Mouse (Mus musculus) lung, embryonic 16.5 days (tissue): ENCODE results near the gene Prdm4. TPM values are rescaled to one million over a fixed set of nuclear protein-coding genes. Genes with fewer than 3 reads are reported as not detected.

ENCODE experiments used
- ATAC-seq: fragments of 200-750 bp; cut with Nextera tagmentation; 2 replicates; pipeline ENCODE4 v1.8.0; 2017; ENCODE audit warnings: low read depth, mild to moderate bottlenecking, moderate library complexity
- H3K27ac ChIP-seq: fragments of 300-500 bp; sonication (generic); 2 replicates; pipeline ENCODE4 v1.5.1; 2014; ENCODE audit warnings: mild to moderate bottlenecking, control low read depth, low read length
- H3K27me3 ChIP-seq: fragments of 300-500 bp; sonication (generic); 2 replicates; pipeline ENCODE4 v1.6.1; 2014; ENCODE audit warnings: low read depth, low read length, mixed read lengths; ENCODE audit not compliant: control insufficient read depth, insufficient read depth
- H3K36me3 ChIP-seq: fragments of 300-500 bp; sonication (generic); 2 replicates; pipeline ENCODE4 v1.6.1; 2014; ENCODE audit warnings: low read length; ENCODE audit not compliant: control insufficient read depth, insufficient read depth
- H3K4me1 ChIP-seq: fragments of 300-500 bp; sonication (generic); replicated peaks from 2 replicates; pipeline ENCODE4 v1.6.1; 2014; ENCODE audit warnings: low read length, mixed read lengths; ENCODE audit not compliant: control insufficient read depth, insufficient read depth
- H3K4me2 ChIP-seq: fragments of 300-500 bp; sonication (generic); 2 replicates; pipeline ENCODE4 v1.6.1; 2014; ENCODE audit warnings: low read depth, low read length, control low read depth
- H3K4me3 ChIP-seq: fragments of 300-500 bp; sonication (generic); 2 replicates; pipeline ENCODE4 v1.5.1; 2014; ENCODE audit warnings: mild to moderate bottlenecking, low read length, control low read depth
- H3K9ac ChIP-seq: fragments of 300-500 bp; sonication (generic); 2 replicates; pipeline ENCODE4 v1.6.1; 2014; ENCODE audit warnings: low read length, control low read depth
- H3K9me3 ChIP-seq: fragments of 300-500 bp; sonication (generic); 2 replicates; pipeline ENCODE4 v1.6.1; 2016; ENCODE audit warnings: low read length; ENCODE audit not compliant: control insufficient read depth
- WGBS: fragments of 180-500 bp; shearing (Covaris S2); extraction: QIAGEN DNeasy Blood & Tissue Kit; methylation state at CpG from one replicate; pipeline ENCODE4 v1.1.7; 2014; 5-methylcytosine and 5-hydroxymethylcytosine counted together
- polyA plus RNA-seq: library from polyadenylated mRNA; unstranded; fragments of >200 nt; fragmentation: Nextera tagmentation; extraction: Ambion mirVana; gene quantifications from 2 replicates; pipeline ENCODE4 v1.2.1, GENCODE M21; 2015

The Prdm4 gene
- 11.1 and 11.5 TPM in 2 replicates for polyA plus RNA-seq

DNA sequence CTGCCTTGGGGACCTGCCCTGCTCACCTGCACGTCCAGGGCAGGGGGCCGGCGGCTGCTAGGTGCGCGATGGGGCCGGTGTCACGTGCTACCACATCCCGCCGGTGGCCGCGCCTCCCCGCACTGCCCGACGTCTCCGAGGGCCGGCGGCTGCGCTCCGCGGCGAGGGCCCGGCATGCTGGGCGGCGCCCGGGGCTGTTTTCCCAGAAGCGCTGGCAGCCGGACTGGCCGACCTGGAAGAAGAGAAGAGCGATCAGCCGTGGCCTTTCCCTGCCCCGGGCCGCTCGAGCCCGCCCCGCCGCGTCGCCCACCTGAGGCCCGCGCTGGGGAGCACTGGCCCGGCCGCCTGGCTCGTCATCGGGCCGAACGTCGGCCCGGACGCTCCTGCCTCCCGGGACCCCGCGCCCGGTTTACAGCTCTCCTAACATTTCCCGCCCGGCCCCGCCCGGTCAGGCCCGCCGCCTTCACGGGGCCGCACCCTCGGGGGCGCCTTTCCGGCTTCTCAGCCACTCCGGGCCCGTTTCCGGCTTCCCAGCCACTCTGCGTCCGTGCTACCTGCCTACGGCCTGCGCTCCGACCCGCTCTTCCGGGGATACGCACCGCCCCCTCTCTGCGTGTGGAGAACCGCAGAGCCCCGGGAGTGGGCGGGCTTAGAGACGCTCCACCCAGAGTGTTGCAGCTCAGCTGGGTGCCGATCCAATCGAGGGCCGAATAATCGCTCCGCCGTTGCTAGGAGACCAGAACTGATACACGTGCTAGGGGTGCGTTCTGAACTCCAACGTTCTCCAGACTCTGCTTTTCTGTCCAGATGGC is at the start of gene Prdm4:
Gene Prdm4 (minus strand): TSS at position 645 of the 812 bp plus-strand sequence.
- peaks cover 13% of the 10 kb centered on the region for H3K36me3 ChIP-seq
- H3K9ac ChIP-seq = peak within 1 kb of the TSS; percentile 89
- no peaks in the 10 kb centered on the region for H3K9me3 ChIP-seq
- ATAC-seq = peak; percentile 100
- WGBS = under 1% methylated on average over 88 of the region's 90 CpGs
- peak within 1 kb of the TSS; percentile 83 for H3K4me2 ChIP-seq
- no peaks in the 10 kb centered on the region for H3K27me3 ChIP-seq
- H3K27ac ChIP-seq = peak within 1 kb of the TSS; percentile 86
- H3K4me3 ChIP-seq = peak within 1 kb of the TSS; percentile 90
- H3K4me1 ChIP-seq = peaks cover 9% of the 10 kb centered on the region

DNA sequence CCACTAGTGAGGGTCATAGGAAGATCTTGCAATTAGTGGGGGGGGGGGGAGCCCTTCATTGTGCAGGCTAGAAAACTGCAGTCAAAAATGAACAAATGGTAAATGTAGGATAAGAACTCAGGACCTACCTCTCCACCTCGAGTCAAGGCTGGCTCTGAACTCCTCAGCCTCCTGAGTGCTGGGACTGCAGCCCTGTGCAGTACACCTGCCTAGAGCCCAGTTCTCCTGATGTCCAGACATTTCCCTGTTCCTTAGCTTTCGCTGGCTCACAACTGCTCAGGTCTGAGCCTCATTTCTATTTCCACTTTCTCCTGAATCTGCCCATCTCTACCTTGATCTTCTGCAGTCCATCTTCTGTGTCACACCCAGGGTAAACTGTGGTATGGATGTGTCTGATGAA is 49.5 kb upstream of the Prdm4 start:
- H3K27ac ChIP-seq = no peak overlapping the region
- H3K4me1 ChIP-seq = no peaks in the 10 kb centered on the region
- WGBS = 45% methylated on average over 2 of the region's 2 CpGs
- no peak overlapping the region for H3K9ac ChIP-seq
- no peak for ATAC-seq
- no peak overlapping the region for H3K4me2 ChIP-seq
- H3K4me3 ChIP-seq = no peak overlapping the region
- H3K9me3 ChIP-seq = no peaks in the 10 kb centered on the region
- H3K36me3 ChIP-seq = no peaks in the 10 kb centered on the region
- no peaks in the 10 kb centered on the region for H3K27me3 ChIP-seq

DNA sequence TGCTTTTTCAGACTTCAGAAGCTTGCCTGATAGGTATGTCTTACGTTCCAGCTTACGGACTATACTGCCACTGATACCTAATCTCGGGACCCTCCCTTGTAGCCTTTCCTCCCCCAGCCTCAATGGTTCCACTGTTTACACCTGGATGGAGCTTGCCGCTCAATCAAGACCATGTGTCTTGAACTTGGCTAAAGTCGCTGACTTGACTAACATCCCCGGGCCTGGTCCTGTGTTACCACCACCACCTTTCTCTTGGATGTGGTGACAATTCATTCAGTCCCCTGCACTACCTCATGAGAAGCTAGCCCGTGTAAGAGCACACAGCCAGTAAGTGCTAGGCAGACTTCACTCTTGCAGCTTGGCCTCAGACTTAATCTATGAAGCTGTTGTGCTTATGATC is 47.4 kb upstream of the Prdm4 start:
- H3K9me3 ChIP-seq = no peaks in the 10 kb centered on the region

DNA sequence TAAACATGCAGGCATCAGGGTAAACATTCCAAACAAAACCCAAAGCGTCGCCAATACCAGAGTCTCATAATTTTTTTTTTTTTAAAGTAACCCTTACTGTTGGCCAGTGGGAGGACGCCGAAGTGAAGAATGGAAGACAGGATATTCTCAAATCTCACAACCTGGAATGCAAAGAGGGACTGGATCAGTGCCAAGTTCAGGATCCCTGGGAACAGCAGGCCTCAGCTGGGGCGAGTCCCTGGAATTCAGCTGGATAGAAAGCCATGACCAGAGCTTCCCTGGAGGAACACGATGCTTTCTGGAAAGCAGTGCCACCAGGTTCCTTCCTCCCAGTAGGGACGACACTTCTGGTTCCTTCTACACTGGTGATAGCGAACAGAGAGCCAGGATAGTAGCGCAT is 46.0 kb upstream of the Prdm4 start:
- no peak for ATAC-seq
- Histone ChIP-seq H3K4me1 (no peaks in the 10 kb centered on the region), H3K27me3 (no peaks in the 10 kb centered on the region), H3K4me2 (no peak overlapping the region), H3K9ac (no peak overlapping the region), H3K9me3 (no peaks in the 10 kb centered on the region), H3K4me3 (no peak overlapping the region), H3K27ac (no peak overlapping the region), H3K36me3 (no peaks in the 10 kb centered on the region)
- WGBS = 40% methylated on average over 9 of the region's 9 CpGs

More for the DNA sequence above, 47.4 kb upstream of the Prdm4 start:
- WGBS = 80% methylated on average over 7 of the region's 7 CpGs
- no peak for ATAC-seq
- H3K36me3 ChIP-seq = no peaks in the 10 kb centered on the region
- H3K27ac ChIP-seq = no peak overlapping the region
- H3K9ac ChIP-seq = no peak overlapping the region
- no peak overlapping the region for H3K4me2 ChIP-seq
- H3K27me3 ChIP-seq = no peaks in the 10 kb centered on the region
- no peak overlapping the region for H3K4me3 ChIP-seq
- H3K4me1 ChIP-seq = no peaks in the 10 kb centered on the region

DNA sequence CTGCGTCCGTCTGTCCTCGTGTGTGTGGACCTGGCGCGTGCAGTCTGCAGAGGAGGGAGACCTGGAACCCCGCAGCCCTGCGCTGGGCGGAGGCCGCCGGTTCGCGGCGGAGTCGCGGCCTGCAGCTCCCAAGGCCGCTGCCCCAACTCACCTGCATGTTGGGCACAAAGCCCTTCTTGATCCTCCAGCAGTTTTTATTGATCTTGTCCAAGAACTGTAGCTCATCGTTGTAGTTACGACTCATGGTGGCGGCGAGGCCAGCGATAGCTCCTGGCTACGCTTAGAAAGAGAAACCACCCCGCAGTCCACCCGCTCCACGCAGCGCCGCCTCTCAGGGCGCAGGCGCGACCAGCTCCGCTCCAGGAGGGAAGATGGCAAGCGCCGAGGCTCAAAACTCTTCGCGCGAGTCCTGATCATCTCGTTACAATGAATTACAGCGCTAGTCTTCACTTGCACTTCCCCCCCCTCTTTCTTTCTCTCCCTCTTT is 40.6 kb upstream of the Prdm4 start, which contains the start of gene Rtcb:
Gene Rtcb (minus strand): TSS at position 360 of the 487 bp plus-strand sequence.
- Histone ChIP-seq H3K27me3 (no peaks in the 10 kb centered on the region), H3K36me3 (peaks cover 15% of the 10 kb centered on the region), H3K4me2 (peak within 1 kb of the TSS; percentile 86), H3K4me1 (peaks cover 15% of the 10 kb centered on the region), H3K4me3 (peak within 1 kb of the TSS; percentile 98), H3K27ac (peak within 1 kb of the TSS; percentile 50), H3K9me3 (no peaks in the 10 kb centered on the region), H3K9ac (peak within 1 kb of the TSS; percentile 99)
- under 1% methylated on average over 38 of the region's 38 CpGs for WGBS
- ATAC-seq = peak; percentile 91

DNA sequence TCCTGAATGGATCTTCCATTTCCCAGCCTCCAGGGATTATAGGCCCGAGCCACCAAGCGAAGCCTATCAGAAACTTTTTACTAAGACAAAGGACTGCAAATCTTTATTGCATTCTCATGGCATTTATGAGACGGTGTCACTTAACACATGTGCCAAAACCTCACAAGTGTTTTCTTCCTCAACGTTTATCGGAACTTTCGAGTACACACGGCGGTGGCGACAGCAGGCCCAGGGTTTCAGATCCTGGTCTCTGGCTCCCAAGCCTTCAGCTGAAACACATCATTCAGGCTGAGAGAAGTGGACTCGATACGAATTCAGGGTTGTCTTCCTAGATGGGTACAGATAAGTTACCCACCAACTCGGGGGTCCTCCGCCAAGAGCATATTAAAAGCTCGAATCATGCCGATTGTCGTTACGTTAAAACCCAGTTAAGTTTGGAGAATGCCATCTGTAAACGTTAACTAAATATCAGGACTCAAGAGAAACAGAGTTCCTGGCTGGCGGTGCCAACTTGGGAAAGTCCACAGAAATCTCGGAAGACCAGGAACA is 40.0 kb upstream of the Prdm4 start:
- Histone ChIP-seq H3K4me1 (peaks cover 15% of the 10 kb centered on the region), H3K9me3 (no peaks in the 10 kb centered on the region), H3K27me3 (no peaks in the 10 kb centered on the region), H3K9ac (peak overlapping the region; percentile 99), H3K4me3 (peak overlapping the region; percentile 98), H3K36me3 (peaks cover 18% of the 10 kb centered on the region), H3K4me2 (peak overlapping the region; percentile 86), H3K27ac (peak overlapping the region; percentile 50)
- 1% methylated on average over 20 of the region's 20 CpGs for WGBS
- ATAC-seq = no peak

DNA sequence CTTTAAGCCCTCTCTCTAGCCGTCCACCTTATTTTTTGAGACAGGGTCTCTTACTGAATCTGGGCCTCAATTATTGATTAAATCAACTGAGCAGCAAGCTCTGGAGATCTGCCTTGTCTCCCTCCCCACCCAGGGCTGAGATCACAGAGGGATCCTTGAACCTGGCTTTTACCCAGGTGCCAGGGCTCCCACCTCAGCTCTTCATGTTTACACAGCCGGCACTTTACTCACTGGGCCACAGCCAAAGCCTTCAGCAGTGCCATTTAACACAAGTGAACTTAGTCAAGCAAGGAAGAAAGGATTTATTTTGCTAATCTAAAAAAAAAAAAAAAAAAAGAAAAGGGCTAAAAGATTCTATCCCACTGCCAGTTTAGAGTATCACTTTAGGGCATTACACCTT is 37.5 kb upstream of the Prdm4 start:
- H3K27me3 ChIP-seq = no peaks in the 10 kb centered on the region
- no peaks in the 10 kb centered on the region for H3K9me3 ChIP-seq
- no peak overlapping the region for H3K4me3 ChIP-seq
- 52% methylated on average over 2 of the region's 2 CpGs for WGBS
- H3K4me2 ChIP-seq = no peak overlapping the region; the same call in 1 of the 2 replicates
- H3K36me3 ChIP-seq = peaks cover 31% of the 10 kb centered on the region
- H3K9ac ChIP-seq = no peak overlapping the region
- peak overlapping the region; percentile 81 for H3K27ac ChIP-seq
- ATAC-seq = peak; percentile 72
- H3K4me1 ChIP-seq = peaks cover 15% of the 10 kb centered on the region

DNA sequence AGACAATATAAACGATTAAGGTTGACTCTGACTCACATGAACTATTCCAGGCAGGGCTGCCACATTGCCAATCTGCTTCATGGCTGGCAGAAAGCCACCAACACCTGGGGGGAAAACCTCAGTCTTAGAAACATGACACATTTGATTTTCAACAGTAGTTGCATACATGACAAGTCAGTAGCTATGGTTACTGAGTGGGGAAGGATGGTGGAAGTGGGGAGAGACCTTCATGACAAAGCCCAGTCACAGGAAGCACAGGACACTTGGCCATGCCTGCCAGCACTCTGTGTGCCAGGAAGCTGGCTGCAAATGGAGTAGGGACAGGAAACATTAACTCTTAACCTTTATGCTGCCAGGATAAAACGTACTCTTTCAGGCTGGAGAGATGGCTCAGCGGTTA is 36.5 kb upstream of the Prdm4 start:
- Histone ChIP-seq H3K4me1 (peaks cover 15% of the 10 kb centered on the region), H3K36me3 (peaks cover 40% of the 10 kb centered on the region), H3K27ac (no peak overlapping the region), H3K9ac (no peak overlapping the region), H3K27me3 (no peaks in the 10 kb centered on the region), H3K4me2 (no peak overlapping the region), H3K4me3 (no peak overlapping the region), H3K9me3 (no peaks in the 10 kb centered on the region)
- no peak for ATAC-seq
- WGBS = 64% methylated on average over 3 of the region's 3 CpGs

DNA sequence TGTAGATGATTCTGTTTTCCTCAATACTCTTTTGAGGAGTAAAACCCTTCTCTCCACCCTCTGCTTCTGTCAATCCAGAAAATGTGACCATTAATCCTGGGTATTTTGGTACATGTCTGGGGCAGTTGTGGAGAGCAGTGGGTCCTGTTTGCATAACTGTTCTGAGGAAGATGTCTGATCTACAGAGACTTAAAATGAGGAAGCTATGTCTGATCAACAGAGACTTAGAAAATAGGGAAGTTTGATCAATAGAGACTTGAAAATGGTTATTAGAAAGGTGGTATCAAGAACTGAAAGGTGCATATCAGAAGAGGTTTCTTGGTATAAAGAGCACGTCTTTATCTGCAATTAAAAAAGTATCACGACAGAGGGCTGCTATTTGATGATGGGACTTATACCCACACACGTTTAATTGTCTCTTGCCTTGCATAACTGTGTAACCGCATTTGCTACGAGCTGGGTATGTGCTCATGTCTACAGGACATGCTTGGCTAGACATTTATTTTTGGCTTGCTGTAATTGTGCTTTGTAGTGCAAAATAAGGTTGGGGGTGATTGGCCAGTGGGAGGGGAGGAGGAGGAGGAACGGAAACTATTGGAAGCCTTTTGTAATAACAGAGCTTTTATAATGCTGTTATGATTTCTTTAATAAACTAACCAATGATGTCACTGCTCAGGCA is 35.0 kb upstream of the Prdm4 start:
- no peak overlapping the region for H3K4me3 ChIP-seq
- no peaks in the 10 kb centered on the region for H3K27me3 ChIP-seq
- H3K36me3 ChIP-seq = peaks cover 44% of the 10 kb centered on the region
- peaks cover 15% of the 10 kb centered on the region for H3K4me1 ChIP-seq
- no peak overlapping the region for H3K4me2 ChIP-seq
- H3K27ac ChIP-seq = no peak overlapping the region
- H3K9me3 ChIP-seq = no peaks in the 10 kb centered on the region
- H3K9ac ChIP-seq = no peak overlapping the region
- ATAC-seq = no peak
- WGBS = 92% methylated on average over 6 of the region's 6 CpGs
